Mouse (Mus musculus) spleen, adult 2 months (tissue): ENCODE data around the gene Pnmal1. TPM values are rescaled to one million over a fixed set of nuclear protein-coding genes. Genes with fewer than 3 reads are reported as not detected.
A peak's percentile ranks its signal among the peaks of the same experiment; 100 is the strongest.

Experiments used
- DNase-seq, 2 experiments: peaks; one replicate each; pipeline versions ENCODE4 v3.0.0 to v3.0.0-alpha.2; 2012 to 2021; ENCODE audit warnings: low spot score in 2 of 2, low read depth in 1 of 2
- H3K27ac ChIP-seq: fragments of 200-500 bp; 2 replicates; pipeline ENCODE4 v1.5.1; 2012; ENCODE audit warnings: low read length, inconsistent platforms; ENCODE audit not compliant: insufficient read depth
- H3K27me3 ChIP-seq: fragments of 200-500 bp; 2 replicates; pipeline ENCODE4 v1.6.1; 2012; ENCODE audit warnings: mild to moderate bottlenecking, moderate library complexity, low read length, inconsistent platforms; ENCODE audit not compliant: control insufficient read depth, insufficient read depth
- H3K36me3 ChIP-seq: fragments of 200-500 bp; 2 replicates; pipeline ENCODE4 v1.6.1; 2012; ENCODE audit warnings: mild to moderate bottlenecking, low read length, inconsistent platforms; ENCODE audit not compliant: control insufficient read depth, insufficient read depth
- H3K4me1 ChIP-seq: fragments of 200-500 bp; 2 replicates; pipeline ENCODE4 v1.6.1; 2011; ENCODE audit warnings: inconsistent platforms; ENCODE audit not compliant: control insufficient read depth, insufficient read depth, insufficient read length
- H3K4me3 ChIP-seq: fragments of 200-500 bp; 2 replicates; pipeline ENCODE4 v1.5.1; 2011; ENCODE audit warnings: mild to moderate bottlenecking, inconsistent platforms; ENCODE audit not compliant: insufficient read depth, insufficient read length; ENCODE audit errors: extremely low read depth
- CTCF ChIP-seq: fragments of 200-500 bp; IDR thresholded peaks from 2 replicates; pipeline ENCODE4 v1.5.1; 2011; ENCODE audit warnings: mild to moderate bottlenecking, inconsistent platforms; ENCODE audit not compliant: insufficient read depth, insufficient read length, insufficient replicate concordance; ENCODE audit errors: extremely low read depth
- POLR2A ChIP-seq: fragments of 200-500 bp; IDR thresholded peaks from 2 replicates; pipeline ENCODE4 v1.6.1; 2011; ENCODE audit warnings: low read depth, low read length, inconsistent platforms
- WGBS: fragments of 180-500 bp; shearing (Covaris S2); methylation state at CpG from one replicate; pipeline ENCODE4 v1.1.7; 2018; 5-methylcytosine and 5-hydroxymethylcytosine counted together
- polyA plus RNA-seq: library from polyadenylated mRNA; depleted of rRNA; stranded (reverse); fragments of >200 nt; gene quantifications from 2 replicates; pipeline ENCODE4 v1.2.3, GENCODE M21; 2012

The Pnmal1 gene
- polyA plus RNA-seq, 1 experiment = not detected

DNA sequence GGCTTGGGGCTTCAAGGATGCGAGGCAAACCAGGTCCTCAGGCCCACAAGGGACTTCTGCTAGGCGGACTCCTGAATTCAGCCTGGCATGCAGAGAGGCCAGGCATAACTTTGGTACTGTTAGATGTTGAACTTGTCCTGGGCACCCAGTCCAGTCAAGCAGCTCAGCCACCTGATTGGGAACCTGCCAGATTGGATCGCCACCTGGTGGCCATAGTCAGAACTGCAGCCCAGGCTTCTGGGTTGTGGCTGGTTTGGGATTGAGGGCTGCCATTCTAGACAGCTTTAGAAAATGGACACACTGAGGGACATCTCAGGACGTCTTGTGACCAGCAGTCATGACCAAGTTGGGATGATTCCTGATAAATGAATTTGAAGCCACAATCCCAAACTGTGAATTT lies 40.2 kb downstream of the Pnmal1 start:
- DNase-seq = peak; percentile 39 to 78
- Histone ChIP-seq H3K36me3 (peaks cover 7% of the 10 kb centered on the region), H3K27me3 (no peaks in the 10 kb centered on the region), H3K27ac (no peak overlapping the region), H3K4me1 (no peaks in the 10 kb centered on the region), H3K4me3 (no peak overlapping the region)
- WGBS = 33% methylated on average over 4 of the region's 4 CpGs
- TF ChIP-seq POLR2A = no peak
- peak; percentile 98 for TF ChIP-seq CTCF

DNA sequence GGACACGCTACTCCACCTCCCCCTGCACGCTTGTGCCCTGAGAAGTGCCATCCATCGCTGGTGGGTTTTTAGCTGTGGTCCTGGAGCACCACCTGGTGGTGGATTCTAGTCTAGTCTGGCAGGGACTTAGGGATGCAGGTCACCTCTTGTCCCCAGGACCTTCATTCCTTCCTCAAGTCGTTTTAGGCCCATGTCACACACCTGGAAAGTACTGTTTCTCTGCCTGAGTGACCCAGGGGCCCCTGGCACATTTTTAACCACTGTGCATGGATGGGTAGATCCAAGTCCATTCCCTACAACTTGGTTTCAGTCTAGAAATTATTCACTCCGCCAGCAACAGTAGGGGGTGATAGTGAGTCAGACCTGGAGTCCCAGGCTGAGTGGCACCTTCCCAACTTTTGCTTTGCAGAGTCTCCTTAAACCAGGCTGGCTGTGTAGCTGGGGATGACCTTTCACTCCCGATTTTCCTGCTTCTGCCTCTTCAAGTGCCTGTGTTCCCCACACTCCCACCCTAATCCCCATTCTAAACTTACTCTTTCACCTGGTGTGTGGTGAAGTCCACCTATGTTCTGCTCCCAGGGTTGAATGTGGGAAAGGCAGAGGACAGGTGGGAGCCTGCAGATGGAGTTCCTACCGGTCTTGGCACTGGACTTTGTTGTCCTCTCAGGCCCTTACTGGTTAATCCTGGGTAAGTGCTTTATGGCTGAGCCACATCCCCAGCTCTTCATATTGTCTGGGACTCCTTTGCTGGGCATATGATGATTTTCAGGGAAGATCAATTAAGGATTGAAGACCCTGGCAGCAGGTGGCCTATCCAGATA lies 43.1 kb downstream of the Pnmal1 start:
- Histone ChIP-seq H3K36me3 (peaks cover 29% of the 10 kb centered on the region), H3K27me3 (no peaks in the 10 kb centered on the region), H3K4me3 (no peak overlapping the region), H3K4me1 (no peaks in the 10 kb centered on the region), H3K27ac (no peak overlapping the region)
- WGBS = 21% methylated on average over 7 of the region's 7 CpGs
- DNase-seq = peak; percentile 62 to 70
- TF ChIP-seq POLR2A (no peak), CTCF (peak; percentile 90; the same call in 1 of the 2 replicates)

DNA sequence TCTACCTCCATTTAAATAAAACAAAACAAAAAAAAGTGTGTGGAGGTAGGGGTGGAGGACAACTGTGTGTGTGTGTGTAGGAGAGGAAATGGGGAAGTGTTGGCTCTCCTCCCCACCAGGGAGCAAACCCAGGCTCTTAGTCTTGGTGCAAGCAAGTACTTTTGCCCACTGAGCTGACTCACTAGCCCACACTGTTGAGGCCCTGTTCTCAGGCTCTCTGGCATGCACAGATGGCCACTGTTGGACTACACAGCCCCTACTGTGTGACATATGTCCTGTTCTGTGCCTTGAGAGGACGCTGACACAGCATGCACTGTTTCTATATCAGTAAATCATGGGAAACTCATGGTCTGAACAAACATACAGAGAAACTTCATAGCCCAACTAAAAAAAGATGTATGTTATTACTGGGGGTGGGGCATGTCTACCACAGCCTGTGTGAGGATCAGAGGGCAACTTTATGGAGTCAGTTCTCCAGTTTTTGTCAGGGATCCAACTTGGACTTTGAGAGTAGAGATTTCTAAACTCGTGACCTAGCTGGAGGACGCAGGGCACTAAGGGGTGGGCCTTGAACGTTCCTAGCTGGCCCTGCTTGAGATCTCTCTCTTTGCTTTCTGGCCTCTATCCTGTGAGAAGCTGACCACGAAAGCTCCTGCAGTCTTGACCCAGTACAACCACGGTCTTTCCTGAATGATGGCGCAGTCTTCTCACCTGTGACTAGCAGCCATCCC lies 43.9 kb downstream of the Pnmal1 start:
- no peaks in the 10 kb centered on the region for H3K27me3 ChIP-seq
- TF ChIP-seq POLR2A (no peak), CTCF (no peak)
- H3K36me3 ChIP-seq = peaks cover 35% of the 10 kb centered on the region
- WGBS = 61% methylated on average over 7 of the region's 7 CpGs
- no peak overlapping the region for H3K4me3 ChIP-seq
- no peak overlapping the region for H3K27ac ChIP-seq
- no peaks in the 10 kb centered on the region for H3K4me1 ChIP-seq
- DNase-seq = no peak

DNA sequence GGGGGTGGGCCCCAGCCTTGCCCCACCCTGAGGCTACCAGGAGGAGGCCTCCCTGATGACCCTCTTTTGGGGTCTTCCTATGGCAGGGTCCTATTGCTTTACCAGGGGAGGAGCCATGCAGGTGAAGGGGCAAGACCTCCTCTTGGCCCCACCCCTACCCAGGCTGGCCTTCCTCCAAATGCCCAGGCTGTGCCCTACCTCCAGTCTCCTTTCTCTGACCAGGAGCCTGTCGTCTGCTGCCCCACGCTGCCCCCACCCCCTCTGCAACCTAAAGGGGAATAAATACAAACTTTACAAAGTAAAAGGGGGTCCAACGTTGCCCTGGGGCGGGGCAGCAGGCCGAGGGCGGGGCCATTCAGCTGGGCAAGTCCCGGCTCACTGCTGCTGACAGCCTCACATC lies 45.2 kb downstream of the Pnmal1 start:
- Histone ChIP-seq H3K4me1 (peaks cover 3% of the 10 kb centered on the region; the same call in 1 of the 2 replicates), H3K27ac (no peak overlapping the region), H3K4me3 (no peak overlapping the region), H3K36me3 (peaks cover 46% of the 10 kb centered on the region), H3K27me3 (no peaks in the 10 kb centered on the region)
- no peak for DNase-seq
- TF ChIP-seq POLR2A (no peak), CTCF (no peak)
- WGBS = 78% methylated on average over 7 of the region's 7 CpGs

DNA sequence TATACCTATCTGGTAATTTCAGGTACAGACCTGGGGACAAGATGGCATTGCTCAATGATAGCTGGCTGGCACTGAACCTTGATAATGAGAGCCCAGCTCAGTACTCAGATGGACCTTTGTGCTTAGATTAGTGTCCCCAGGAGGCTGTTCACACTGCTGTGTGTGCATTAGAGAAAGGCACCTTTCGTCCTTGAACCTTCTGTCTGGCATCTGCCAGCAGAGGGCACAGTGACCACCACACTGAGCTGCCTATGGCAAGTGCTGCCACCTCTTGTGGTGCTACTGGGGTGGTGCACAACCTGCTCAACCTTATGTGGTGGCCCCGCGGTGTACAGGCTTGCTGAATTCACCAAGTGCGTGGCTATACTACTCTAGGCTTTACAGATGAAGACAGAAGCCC lies 47.8 kb downstream of the Pnmal1 start:
- peak in 1 of 2 experiments; percentile 21 for DNase-seq
- peak; percentile 82; the same call in 1 of the 2 replicates for TF ChIP-seq CTCF
- TF ChIP-seq POLR2A = no peak
- Histone ChIP-seq H3K4me3 (no peak overlapping the region), H3K27ac (no peak overlapping the region), H3K4me1 (peaks cover 3% of the 10 kb centered on the region; the same call in 1 of the 2 replicates), H3K27me3 (no peaks in the 10 kb centered on the region), H3K36me3 (peaks cover 53% of the 10 kb centered on the region)
- 40% methylated on average over 4 of the region's 4 CpGs for WGBS

DNA sequence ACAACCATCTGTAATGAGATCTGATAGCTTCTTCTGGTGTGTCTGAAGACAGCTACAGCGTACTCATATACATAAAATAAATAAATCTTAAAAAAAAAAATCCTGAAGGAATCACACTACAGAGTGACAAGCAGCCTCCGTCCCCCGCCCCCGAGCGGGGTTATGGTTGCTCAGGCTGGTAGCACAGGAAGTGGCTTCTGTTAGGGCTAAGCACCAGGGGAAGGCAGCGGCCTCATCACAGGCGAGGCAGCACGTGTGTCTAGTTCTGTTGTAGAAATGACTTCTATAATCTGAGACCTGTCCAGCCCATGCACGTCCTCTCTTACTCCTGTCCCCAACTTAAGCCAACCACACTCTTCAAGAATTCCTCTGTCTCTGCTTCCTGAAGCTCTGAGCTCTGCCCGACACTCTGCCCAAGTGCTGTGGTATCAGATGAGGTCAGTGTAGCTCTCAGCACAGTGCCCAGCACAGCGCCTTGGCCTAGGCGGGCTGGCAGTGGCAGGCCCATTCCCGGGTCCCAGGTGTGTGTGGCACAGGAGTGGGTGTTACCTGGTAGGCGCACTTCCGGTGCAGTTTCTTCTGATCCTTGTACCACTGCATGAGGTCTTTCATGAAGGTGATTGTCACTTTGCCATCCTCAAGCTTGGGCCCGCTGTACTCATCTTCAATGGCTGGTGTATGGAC lies 50.0 kb downstream of the Pnmal1 start:
- H3K4me3 ChIP-seq = no peak overlapping the region
- 42% methylated on average over 16 of the region's 16 CpGs for WGBS
- peak in 1 of 2 experiments; percentile 28 for DNase-seq
- no peaks in the 10 kb centered on the region for H3K27me3 ChIP-seq
- H3K36me3 ChIP-seq = peaks cover 60% of the 10 kb centered on the region
- peaks cover 3% of the 10 kb centered on the region; the same call in 1 of the 2 replicates for H3K4me1 ChIP-seq
- TF ChIP-seq POLR2A = no peak
- TF ChIP-seq CTCF = no peak
- peak overlapping the region; percentile 56; the same call in 1 of the 2 replicates for H3K27ac ChIP-seq
